Mouse (Mus musculus) testis, adult 2 months (tissue): ENCODE results near the gene Pcgf2. TPM values are rescaled to one million over a fixed set of nuclear protein-coding genes. Genes with fewer than 3 reads are reported as not detected.

Experiments used
- H3K27ac ChIP-seq: fragments of 200-500 bp; 2 replicates; pipeline ENCODE4 v1.5.1; 2012; ENCODE audit warnings: low read depth, low read length; ENCODE audit not compliant: control insufficient read depth, insufficient read depth
- H3K27me3 ChIP-seq: fragments of 200-500 bp; 2 replicates; pipeline ENCODE4 v1.6.1; 2012; ENCODE audit warnings: mild to moderate bottlenecking, low read length, moderate library complexity; ENCODE audit not compliant: control insufficient read depth, insufficient read depth
- H3K36me3 ChIP-seq: fragments of 200-500 bp; 2 replicates; pipeline ENCODE4 v1.6.1; 2012; ENCODE audit warnings: mild to moderate bottlenecking, low read length; ENCODE audit not compliant: control insufficient read depth, insufficient read depth
- H3K4me1 ChIP-seq: fragments of 200-500 bp; 2 replicates; pipeline ENCODE4 v1.6.1; 2012; ENCODE audit warnings: low read length; ENCODE audit not compliant: control insufficient read depth, insufficient read depth
- H3K4me3 ChIP-seq: fragments of 200-500 bp; 2 replicates; pipeline ENCODE4 v1.5.1; 2012; ENCODE audit warnings: low read depth, mild to moderate bottlenecking, low read length, moderate library complexity, mixed read lengths; ENCODE audit not compliant: control insufficient read depth
- CTCF ChIP-seq: fragments of 200-500 bp; IDR thresholded peaks from 2 replicates; pipeline ENCODE4 v1.5.1; 2012; ENCODE audit warnings: low read depth, mild to moderate bottlenecking, inconsistent platforms, low read length, moderate library complexity; ENCODE audit not compliant: control insufficient read depth, insufficient read depth, insufficient replicate concordance
- POLR2A ChIP-seq: fragments of 200-500 bp; IDR thresholded peaks from 2 replicates; pipeline ENCODE4 v1.6.1; 2012; ENCODE audit warnings: low read depth, mild to moderate bottlenecking, inconsistent platforms, low read length, moderate library complexity; ENCODE audit not compliant: control insufficient read depth
- polyA plus RNA-seq: library from polyadenylated mRNA; depleted of rRNA; stranded (reverse); fragments of >200 nt; gene quantifications from 2 replicates; pipeline ENCODE4 v1.2.3, GENCODE M21; 2012

The Pcgf2 gene
- polyA plus RNA-seq, 1 experiment = 6.4 TPM

DNA sequence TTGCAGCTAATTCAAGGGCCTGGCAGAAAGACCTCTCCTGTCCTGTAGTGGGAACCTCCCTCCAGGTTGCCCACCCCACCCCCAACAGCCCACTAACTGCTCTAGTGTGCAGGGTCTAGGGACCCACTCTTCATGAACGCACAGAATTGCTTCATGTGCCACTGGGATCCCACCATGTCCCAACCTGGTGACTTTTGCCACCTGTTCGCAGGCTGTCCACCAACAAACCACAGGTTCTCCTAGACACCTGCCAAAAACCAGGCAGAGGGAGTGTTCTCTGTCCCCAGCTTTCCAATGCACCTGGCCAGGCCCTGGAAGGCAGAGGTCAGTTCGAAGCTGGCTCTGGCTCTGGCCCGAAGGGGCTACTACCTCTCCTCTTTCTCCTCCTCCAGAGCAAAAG, 5.9 kb downstream of the Pcgf2 start:
- Histone ChIP-seq H3K4me1 (peaks cover 18% of the 10 kb centered on the region), H3K27me3 (no peaks in the 10 kb centered on the region), H3K4me3 (no peak overlapping the region), H3K36me3 (no peaks in the 10 kb centered on the region), H3K27ac (no peak overlapping the region)
- TF ChIP-seq POLR2A (no peak), CTCF (no peak)

DNA sequence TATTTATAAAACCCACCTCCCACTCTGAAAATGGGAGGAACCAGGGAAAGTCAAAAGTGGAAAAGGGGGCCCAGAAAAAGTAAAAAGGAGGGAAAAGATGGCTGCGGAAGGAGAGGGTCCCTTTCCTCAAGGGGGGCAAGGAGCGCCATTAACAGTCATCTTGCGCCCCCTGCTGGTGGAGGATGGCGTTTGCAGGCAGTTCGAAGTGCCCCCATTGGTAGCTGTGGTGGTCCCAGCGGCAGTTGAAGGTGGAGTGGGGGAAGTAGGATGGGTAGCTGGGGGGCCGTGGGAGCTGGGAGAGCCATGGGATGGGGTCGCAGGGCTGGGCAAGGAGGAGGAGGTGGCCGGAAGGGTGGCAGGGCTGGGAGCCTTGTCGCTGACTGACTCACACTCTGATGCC, 10.4 kb downstream of the Pcgf2 start:
- H3K27ac ChIP-seq = no peak overlapping the region
- peaks cover 17% of the 10 kb centered on the region for H3K4me1 ChIP-seq
- TF ChIP-seq POLR2A = no peak
- TF ChIP-seq CTCF = peak; percentile 94
- H3K27me3 ChIP-seq = no peaks in the 10 kb centered on the region
- no peaks in the 10 kb centered on the region for H3K36me3 ChIP-seq
- H3K4me3 ChIP-seq = no peak overlapping the region

DNA sequence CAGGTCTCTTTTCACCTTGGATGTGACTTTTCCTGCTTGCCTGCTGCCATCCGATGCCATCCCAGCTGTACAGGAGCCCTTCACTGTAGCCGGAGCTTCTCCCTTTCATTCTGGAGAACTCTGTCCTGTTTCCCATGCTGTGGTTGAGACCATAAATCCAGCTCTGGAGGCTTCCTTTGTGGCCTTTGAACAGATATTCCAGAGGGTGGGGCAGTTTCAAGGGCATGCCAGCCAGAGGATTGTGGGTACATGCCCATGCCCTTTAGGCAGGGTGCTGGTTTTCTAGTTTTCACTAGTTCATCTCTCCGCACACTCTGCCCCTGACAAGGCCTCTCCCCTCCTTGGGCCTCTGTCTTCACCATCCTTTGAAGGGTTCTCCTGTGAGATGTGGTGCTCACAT, 13.2 kb downstream of the Pcgf2 start:
- Histone ChIP-seq H3K4me3 (no peak overlapping the region), H3K27ac (no peak overlapping the region), H3K27me3 (no peaks in the 10 kb centered on the region), H3K4me1 (peaks cover 18% of the 10 kb centered on the region), H3K36me3 (no peaks in the 10 kb centered on the region)
- TF ChIP-seq POLR2A (no peak), CTCF (no peak)

DNA sequence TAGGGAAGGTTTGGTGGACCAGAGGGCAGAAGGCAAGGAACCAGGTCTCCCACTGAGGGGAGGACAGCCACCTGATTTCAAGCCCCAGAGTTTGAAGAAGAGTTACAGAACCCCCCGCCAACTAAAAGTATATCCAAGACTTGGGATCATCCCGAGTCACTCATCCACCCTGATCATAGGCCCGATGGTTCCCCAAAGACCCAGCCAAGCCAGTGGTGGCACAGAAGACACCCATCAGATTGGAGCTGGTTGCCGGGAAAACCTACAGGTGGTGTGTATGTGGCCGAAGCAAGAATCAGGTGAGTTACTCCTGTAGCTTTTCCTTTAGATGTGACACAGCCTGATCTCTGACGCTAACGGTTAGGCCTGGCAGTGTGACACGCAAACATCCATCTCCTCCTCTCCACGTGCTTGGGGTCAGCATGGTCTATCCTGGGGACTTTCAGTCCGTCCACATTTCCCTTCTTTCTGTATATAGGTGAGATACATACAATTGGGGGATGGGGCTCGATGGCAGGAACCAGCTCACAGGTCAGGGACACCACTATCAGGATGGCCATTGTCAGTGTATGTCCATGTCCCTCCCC, 13.9 kb downstream of the Pcgf2 start:
- Histone ChIP-seq H3K4me3 (peak overlapping the region; percentile 53), H3K36me3 (no peaks in the 10 kb centered on the region), H3K27ac (peak overlapping the region; percentile 20; the same call in 1 of the 2 replicates), H3K4me1 (peaks cover 18% of the 10 kb centered on the region), H3K27me3 (no peaks in the 10 kb centered on the region)
- TF ChIP-seq CTCF = no peak
- TF ChIP-seq POLR2A = no peak

DNA sequence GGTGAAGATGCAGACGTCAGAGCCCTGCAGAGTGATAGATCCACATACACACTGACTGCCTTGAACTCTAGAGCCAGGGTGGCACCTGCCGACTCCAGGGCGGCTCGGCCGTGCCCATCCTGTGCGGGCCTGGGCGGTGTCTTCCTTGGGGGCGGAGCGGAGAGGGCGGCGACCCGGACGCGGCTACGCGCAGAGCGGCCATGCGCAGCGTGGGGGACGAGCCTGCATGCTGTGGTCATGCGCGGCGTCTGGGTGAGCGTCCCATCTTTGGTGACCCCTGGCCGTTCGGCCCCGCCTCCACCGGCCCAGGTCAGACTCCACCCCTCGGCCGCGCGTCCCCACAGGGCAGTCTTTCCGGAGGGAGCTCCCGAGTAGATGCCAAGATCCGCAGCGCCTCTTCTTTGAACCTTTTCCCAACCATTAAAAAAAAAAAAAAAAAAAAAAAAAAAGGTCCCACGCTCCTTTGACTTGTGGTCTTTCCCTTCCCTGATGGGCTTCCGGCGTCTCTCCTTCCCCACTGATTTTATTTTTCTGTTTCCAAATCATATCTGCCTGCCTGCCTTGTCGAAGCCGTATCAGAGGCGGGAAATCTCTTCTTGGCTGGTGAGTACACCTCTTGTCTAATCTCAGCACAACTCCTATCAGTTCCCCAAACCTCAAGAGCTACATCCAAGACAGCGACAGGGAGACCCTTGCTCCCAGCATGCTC, 14.5 kb downstream of the Pcgf2 start, which contains the start of gene Cisd3:
TSS of gene Cisd3 (plus strand) at position 214 of the 709 bp plus-strand sequence.
- Histone ChIP-seq H3K27ac (peak within 1 kb of the TSS; percentile 20; the same call in 1 of the 2 replicates), H3K4me3 (peak within 1 kb of the TSS; percentile 69), H3K27me3 (no peaks in the 10 kb centered on the region), H3K4me1 (peaks cover 18% of the 10 kb centered on the region), H3K36me3 (no peaks in the 10 kb centered on the region)
- TF ChIP-seq POLR2A = no peak

DNA sequence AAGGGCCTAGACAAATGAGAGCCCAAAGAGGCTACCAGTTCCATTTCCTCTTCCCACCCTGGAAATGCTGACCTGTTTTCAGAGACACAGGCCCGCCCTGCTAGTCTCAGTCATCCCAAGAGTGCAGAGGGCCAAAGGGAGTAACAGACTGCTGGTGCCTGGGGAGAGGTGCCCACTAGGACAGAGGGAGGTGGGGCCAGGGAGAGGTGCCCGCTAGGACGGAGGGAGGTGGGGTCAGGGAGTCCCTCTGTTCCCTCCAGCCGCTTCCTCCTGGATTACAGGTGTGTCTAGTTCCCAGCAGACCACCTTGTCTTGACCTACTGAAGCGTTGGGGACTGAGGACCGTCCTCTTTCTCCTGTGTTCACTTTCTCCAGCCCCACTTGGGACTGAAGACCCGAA, 15.5 kb downstream of the Pcgf2 start:
- Histone ChIP-seq H3K27me3 (no peaks in the 10 kb centered on the region), H3K4me1 (peaks cover 14% of the 10 kb centered on the region), H3K4me3 (no peak overlapping the region), H3K27ac (no peak overlapping the region), H3K36me3 (no peaks in the 10 kb centered on the region)
- TF ChIP-seq CTCF (no peak), POLR2A (no peak)

DNA sequence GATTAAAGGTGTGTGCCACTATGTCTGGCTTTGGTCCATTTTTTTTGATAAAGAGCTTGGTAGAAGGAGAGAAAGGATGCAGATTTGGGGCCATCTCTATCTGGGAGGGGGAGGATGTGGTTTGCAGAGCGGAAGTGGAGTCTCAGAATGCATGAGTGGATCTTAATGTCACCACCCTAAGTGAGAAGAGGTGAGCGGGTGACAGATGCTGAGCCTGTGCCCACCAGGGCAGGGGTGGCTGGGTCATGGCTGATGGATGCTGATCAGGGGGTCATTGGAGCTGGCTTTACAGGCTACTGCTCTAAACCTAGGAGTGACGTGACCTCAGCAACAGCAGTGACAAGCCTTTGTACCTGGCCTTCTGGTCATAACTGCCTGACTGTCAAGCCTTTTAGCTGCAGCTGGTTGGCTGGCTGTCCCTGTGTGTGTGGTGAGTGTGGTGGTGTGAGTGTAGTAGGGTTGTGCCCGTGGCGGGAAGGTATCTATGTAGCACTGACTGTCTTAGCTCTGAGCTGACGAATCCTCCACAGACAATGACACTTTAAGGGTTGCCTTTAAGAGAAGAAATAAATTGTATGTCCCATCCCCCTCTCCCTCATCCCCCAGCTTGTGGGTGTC, 16.1 kb downstream of the Pcgf2 start:
- Histone ChIP-seq H3K4me1 (peaks cover 14% of the 10 kb centered on the region), H3K27ac (no peak overlapping the region), H3K36me3 (no peaks in the 10 kb centered on the region), H3K4me3 (no peak overlapping the region), H3K27me3 (no peaks in the 10 kb centered on the region)
- TF ChIP-seq CTCF = no peak
- 0 out of 2 replicates have a peak, but pooled peaks have one; percentile 7 for TF ChIP-seq POLR2A
